Mouse (Mus musculus): Measurements from ENCODE around the gene Chst8. TPM values are rescaled to one million over a fixed set of nuclear protein-coding genes. Genes with fewer than 3 reads are reported as not detected.
A peak's percentile ranks its signal among the peaks of the same experiment; 100 is the strongest.

Gene Chst8
- polyA plus RNA-seq, 1 experiment from 2014 or later = 9.7 TPM

DNA sequence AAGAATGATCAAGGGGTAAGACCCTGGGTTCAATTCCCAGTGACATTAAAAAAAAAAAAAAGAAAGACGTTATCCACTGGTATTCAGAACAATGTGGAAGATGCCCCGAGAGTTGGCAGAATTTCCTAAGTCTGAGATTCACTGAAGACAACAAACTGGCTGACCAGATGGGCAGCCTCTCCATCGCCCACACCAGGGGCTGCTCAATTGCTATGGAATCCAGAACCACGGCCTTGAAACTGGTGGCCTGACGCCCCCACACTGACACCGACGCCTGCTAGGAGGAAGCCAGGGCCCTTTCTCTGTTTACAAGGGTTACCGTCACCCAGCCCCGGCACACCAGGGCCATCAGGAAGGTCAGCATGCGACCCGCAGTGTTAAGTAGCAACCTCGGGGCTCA, 64.8 kb downstream of the Chst8 start:
- peaks cover 24% of the 10 kb centered on the region for H3K4me1 ChIP-seq
- no peak overlapping the region for H3K27ac ChIP-seq

DNA sequence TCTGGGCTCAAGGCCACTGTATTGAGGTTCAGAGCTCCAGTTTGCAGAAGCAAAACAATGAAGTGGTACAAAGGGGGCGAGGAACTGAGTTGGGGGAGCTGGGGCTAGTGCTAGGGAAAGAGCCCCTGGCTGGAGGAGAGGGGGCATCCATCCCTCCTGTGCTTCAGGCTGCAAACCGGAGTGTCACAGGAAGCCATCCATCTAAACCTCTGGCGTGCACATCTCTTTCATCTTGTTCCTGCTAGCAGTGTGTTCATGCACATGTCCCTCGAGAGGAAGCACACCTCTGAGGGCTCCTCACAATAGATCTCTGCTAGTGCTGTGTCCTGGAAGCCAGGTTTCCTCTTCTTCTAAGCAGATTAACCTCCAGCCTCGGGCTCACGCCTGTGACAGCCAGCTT, 65.9 kb downstream of the Chst8 start:
- H3K9me3 ChIP-seq (replicated peaks) = no peaks in the 10 kb centered on the region
- H3K4me1 ChIP-seq = peaks cover 15% of the 10 kb centered on the region
- no peak for ATAC-seq
- H3K9ac ChIP-seq = peak overlapping the region; percentile 23; the same call in 1 of the 2 replicates
- 62% methylated on average over 6 of the region's 6 CpGs for WGBS
- H3K27ac ChIP-seq = no peak overlapping the region
- H3K36me3 ChIP-seq (ENCODE audit: poor library complexity, severe bottlenecking) = no peaks in the 10 kb centered on the region
- no peak overlapping the region for H3K4me2 ChIP-seq
- H3K4me3 ChIP-seq = no peak overlapping the region
- no peaks in the 10 kb centered on the region for H3K27me3 ChIP-seq

More for the DNA sequence above, 64.8 kb downstream of the Chst8 start:
- Histone ChIP-seq H3K36me3 (ENCODE audit: poor library complexity, severe bottlenecking) (no peaks in the 10 kb centered on the region), H3K9ac (no peak overlapping the region), H3K4me2 (no peak overlapping the region), H3K9me3 (replicated peaks) (no peaks in the 10 kb centered on the region), H3K4me3 (no peak overlapping the region), H3K27me3 (no peaks in the 10 kb centered on the region)
- WGBS = 87% methylated on average over 12 of the region's 12 CpGs
- no peak for ATAC-seq

DNA sequence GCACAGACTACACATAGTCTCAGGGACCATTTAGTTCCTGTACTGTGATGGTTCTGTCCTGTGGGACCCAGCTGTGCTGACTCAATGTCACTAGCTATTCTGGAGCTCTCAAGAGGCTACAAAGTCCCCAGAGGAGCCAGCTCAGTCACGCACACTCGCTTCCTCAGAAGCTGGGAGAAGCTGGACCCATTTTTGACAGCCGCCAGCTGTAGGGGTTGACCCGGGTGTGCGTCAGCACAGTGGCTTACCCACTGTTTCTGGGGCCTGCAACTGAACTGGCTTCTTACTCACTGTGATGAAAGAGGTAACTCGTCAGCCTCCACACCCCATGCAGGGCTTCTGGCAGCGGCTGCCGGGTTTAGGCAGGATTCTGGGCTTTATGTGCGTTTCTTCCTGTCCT, 66.3 kb downstream of the Chst8 start:
- no peaks in the 10 kb centered on the region for H3K36me3 ChIP-seq (ENCODE audit: poor library complexity, severe bottlenecking)
- no peak overlapping the region for H3K4me3 ChIP-seq
- H3K4me1 ChIP-seq = peaks cover 15% of the 10 kb centered on the region
- H3K9ac ChIP-seq = peak overlapping the region; percentile 23; the same call in 1 of the 2 replicates
- H3K27ac ChIP-seq = no peak overlapping the region
- H3K9me3 ChIP-seq (replicated peaks) = no peaks in the 10 kb centered on the region
- 51% methylated on average over 9 of the region's 9 CpGs for WGBS
- no peak overlapping the region for H3K4me2 ChIP-seq
- no peak for ATAC-seq
- H3K27me3 ChIP-seq = no peaks in the 10 kb centered on the region

GRCm38 (mm10) chr7:34745426-34745825, 67.1 kb downstream of the Chst8 start:
- ATAC-seq = no peak
- Histone ChIP-seq H3K4me1 (peaks cover 11% of the 10 kb centered on the region), H3K27me3 (no peaks in the 10 kb centered on the region), H3K36me3 (ENCODE audit: poor library complexity, severe bottlenecking) (no peaks in the 10 kb centered on the region), H3K27ac (no peak overlapping the region), H3K4me2 (no peak overlapping the region), H3K9me3 (replicated peaks) (no peaks in the 10 kb centered on the region), H3K4me3 (no peak overlapping the region), H3K9ac (no peak overlapping the region)
- WGBS = 78% methylated on average over 9 of the region's 9 CpGs

DNA sequence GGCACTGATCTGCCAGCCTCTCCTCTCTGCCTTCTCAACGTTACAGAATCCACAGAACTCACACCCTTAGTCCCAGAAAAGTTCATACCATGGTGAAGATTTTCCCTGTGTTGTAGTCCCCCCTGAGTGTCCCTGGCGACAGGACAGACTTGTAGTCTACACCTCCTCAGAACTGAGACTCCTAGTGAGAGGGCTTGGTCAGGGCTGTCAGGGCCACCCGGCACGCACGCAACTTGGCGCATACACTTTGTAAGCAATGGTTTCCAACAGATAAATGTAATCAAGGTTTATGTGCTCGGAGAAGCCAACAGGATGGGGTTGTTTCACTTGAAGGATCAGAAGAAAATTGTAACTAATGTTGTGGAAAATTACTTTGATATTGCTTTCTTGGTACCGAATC, 67.5 kb downstream of the Chst8 start:
- WGBS = 87% methylated on average over 8 of the region's 8 CpGs
- Histone ChIP-seq H3K27me3 (no peaks in the 10 kb centered on the region), H3K9me3 (replicated peaks) (no peaks in the 10 kb centered on the region), H3K4me2 (no peak overlapping the region), H3K36me3 (ENCODE audit: poor library complexity, severe bottlenecking) (no peaks in the 10 kb centered on the region), H3K4me1 (0 out of 2 replicates have a peak, but pooled peaks cover 8% of the 10 kb centered on the region), H3K4me3 (no peak overlapping the region), H3K9ac (no peak overlapping the region), H3K27ac (no peak overlapping the region)
- no peak for ATAC-seq

GRCm38 (mm10) chr7:34743411-34744085, 69.0 kb downstream of the Chst8 start:
- 83% methylated on average over 8 of the region's 8 CpGs for WGBS
- Histone ChIP-seq H3K27me3 (no peaks in the 10 kb centered on the region), H3K36me3 (ENCODE audit: poor library complexity, severe bottlenecking) (no peaks in the 10 kb centered on the region), H3K4me2 (no peak overlapping the region), H3K4me1 (0 out of 2 replicates have a peak, but pooled peaks cover 6% of the 10 kb centered on the region), H3K4me3 (no peak overlapping the region), H3K9ac (no peak overlapping the region), H3K9me3 (replicated peaks) (0 out of 2 replicates have a peak, but pooled peaks cover 5% of the 10 kb centered on the region), H3K27ac (no peak overlapping the region)
- no peak for ATAC-seq

GRCm38 (mm10) chr7:34739371-34739770, 73.1 kb downstream of the Chst8 start:
- Histone ChIP-seq H3K36me3 (ENCODE audit: poor library complexity, severe bottlenecking) (no peaks in the 10 kb centered on the region), H3K27ac (no peak overlapping the region), H3K27me3 (no peaks in the 10 kb centered on the region), H3K9me3 (replicated peaks) (0 out of 2 replicates have a peak, but pooled peaks cover 5% of the 10 kb centered on the region), H3K4me2 (no peak overlapping the region), H3K4me1 (peaks cover 10% of the 10 kb centered on the region), H3K4me3 (no peak overlapping the region), H3K9ac (no peak overlapping the region)
- 95% methylated on average over 8 of the region's 8 CpGs for WGBS
- no peak for ATAC-seq

- no peak overlapping the region for H3K9ac ChIP-seq
- H3K27ac ChIP-seq = no peak overlapping the region
- no peak overlapping the region for H3K4me2 ChIP-seq
- peaks cover 16% of the 10 kb centered on the region for H3K4me1 ChIP-seq
- H3K27me3 ChIP-seq = no peaks in the 10 kb centered on the region
- 79% methylated on average over 6 of the region's 6 CpGs for WGBS
- H3K4me3 ChIP-seq = no peak overlapping the region
- H3K9me3 ChIP-seq (replicated peaks) = 0 out of 2 replicates have a peak, but pooled peaks cover 5% of the 10 kb centered on the region
- ATAC-seq = no peak
- H3K36me3 ChIP-seq (ENCODE audit: poor library complexity, severe bottlenecking) = no peaks in the 10 kb centered on the region
These were observed 75.3 kb downstream of the Chst8 start for GRCm38 (mm10) chr7:34737206-34737605.

GRCm38 (mm10) chr7:34734348-34734747, 78.2 kb downstream of the Chst8 start:
- Histone ChIP-seq H3K9me3 (replicated peaks) (0 out of 2 replicates have a peak, but pooled peaks cover 2% of the 10 kb centered on the region), H3K9ac (no peak overlapping the region), H3K27me3 (no peaks in the 10 kb centered on the region), H3K4me1 (peaks cover 16% of the 10 kb centered on the region), H3K36me3 (ENCODE audit: poor library complexity, severe bottlenecking) (no peaks in the 10 kb centered on the region), H3K4me3 (no peak overlapping the region), H3K27ac (peak overlapping the region; percentile 31; the same call in 1 of the 2 replicates), H3K4me2 (no peak overlapping the region)
- 0 out of 2 replicates have a peak, but pooled peaks have one; percentile 19 for ATAC-seq
- WGBS = 65% methylated on average over 6 of the region's 6 CpGs

DNA sequence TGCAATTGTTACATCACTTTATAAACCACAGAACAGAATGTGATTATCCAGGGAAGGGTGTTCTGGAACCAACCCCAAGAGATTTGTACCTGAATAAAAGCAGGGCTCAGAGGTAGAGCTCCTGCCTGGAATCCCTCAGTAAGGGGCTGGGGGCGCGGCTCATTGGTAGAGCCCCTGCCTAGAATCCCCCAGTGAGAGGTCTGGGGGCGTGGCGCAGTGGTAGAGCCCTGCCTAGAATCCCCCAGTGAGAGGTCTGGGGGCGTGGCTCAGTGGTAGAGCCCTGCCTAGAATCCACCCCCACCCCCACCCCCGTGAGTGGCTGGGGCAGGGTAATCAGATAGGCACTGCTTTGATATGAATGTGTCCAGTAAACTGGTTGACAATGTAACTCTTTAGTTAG, 83.6 kb downstream of the Chst8 start:
- Histone ChIP-seq H3K4me3 (no peak overlapping the region), H3K9me3 (replicated peaks) (peaks cover 6% of the 10 kb centered on the region; the same call in 1 of the 2 replicates), H3K27ac (no peak overlapping the region), H3K4me2 (no peak overlapping the region), H3K4me1 (peaks cover 2% of the 10 kb centered on the region), H3K36me3 (ENCODE audit: poor library complexity, severe bottlenecking) (no peaks in the 10 kb centered on the region), H3K9ac (no peak overlapping the region), H3K27me3 (no peaks in the 10 kb centered on the region)
- 46% methylated on average over 6 of the region's 6 CpGs for WGBS
- no peak for ATAC-seq

DNA sequence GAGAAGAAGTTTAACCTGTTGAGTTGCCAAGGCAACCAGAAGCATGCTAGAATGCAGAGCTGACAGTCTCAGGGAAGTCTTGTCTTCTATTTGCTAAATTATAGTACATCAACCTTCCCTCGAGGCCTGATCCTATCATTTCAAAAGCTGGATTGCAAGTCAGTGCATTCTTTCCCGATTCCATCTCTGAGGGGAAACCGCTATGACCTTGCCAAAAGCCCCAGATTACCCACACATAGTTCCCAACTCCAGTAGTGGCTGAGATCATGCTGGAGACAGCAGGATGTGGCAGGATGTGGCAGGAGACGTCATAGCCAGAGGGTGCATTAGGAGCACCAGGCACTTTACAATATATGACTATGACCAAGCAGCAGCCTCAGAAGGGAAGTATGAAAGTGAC, 87.3 kb downstream of the Chst8 start:
- Histone ChIP-seq H3K27me3 (no peaks in the 10 kb centered on the region), H3K27ac (no peak overlapping the region), H3K9ac (no peak overlapping the region), H3K36me3 (ENCODE audit: poor library complexity, severe bottlenecking) (no peaks in the 10 kb centered on the region), H3K4me1 (peaks cover 21% of the 10 kb centered on the region), H3K9me3 (replicated peaks) (peaks cover 6% of the 10 kb centered on the region; the same call in 1 of the 2 replicates), H3K4me3 (no peak overlapping the region), H3K4me2 (no peak overlapping the region)
- WGBS = 91% methylated on average over 4 of the region's 4 CpGs
- no peak for ATAC-seq

DNA sequence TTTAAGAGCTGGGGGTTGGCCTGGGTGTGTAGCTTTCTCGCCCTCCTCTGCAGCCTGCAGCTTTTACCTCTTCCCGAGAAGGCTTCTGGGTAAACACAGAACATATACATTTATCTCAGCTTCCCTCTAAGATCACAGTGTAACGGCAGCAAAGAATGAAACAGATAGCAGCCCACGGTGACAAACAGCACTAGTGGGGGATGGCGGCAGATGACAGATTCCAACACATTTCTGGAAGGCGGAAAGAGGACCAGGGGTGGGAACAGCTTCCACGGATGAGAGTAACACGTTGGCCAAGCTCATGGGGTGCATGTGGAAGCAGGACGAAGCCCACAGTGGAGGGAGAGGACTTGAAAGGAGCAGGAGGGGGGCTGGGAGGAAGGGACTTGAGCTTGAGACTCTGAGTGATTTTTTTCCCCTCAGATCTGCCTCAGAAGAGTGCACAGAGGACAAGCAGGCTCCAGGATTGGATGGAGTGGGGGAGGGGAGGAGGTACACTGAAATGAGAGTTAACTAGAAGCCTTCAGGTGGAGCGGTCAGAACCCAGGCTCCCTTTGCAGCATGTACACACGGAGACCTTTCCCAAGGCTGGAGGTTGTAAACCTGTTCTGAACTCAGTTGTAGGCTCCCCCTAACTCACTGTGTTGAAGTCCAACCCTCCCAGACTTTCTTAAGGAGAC, 89.8 kb downstream of the Chst8 start:
- H3K9ac ChIP-seq = peak overlapping the region; percentile 27; the same call in 1 of the 2 replicates
- H3K9me3 ChIP-seq (replicated peaks) = peaks cover 6% of the 10 kb centered on the region; the same call in 1 of the 2 replicates
- no peak overlapping the region for H3K4me3 ChIP-seq
- H3K27me3 ChIP-seq = no peaks in the 10 kb centered on the region
- ATAC-seq = no peak
- H3K27ac ChIP-seq = peak overlapping the region; percentile 31
- H3K36me3 ChIP-seq (ENCODE audit: poor library complexity, severe bottlenecking) = no peaks in the 10 kb centered on the region
- H3K4me2 ChIP-seq = no peak overlapping the region
- 55% methylated on average over 11 of the region's 11 CpGs for WGBS
- peaks cover 29% of the 10 kb centered on the region for H3K4me1 ChIP-seq
